28 mouse cellular contexts compared by ENCODE assay signal in genomic region chr12:52211144-52211543, GRCm38 (mm10).
"Had no signal": no experiment of that assay in that cellular context is flagged by ENCODE, and none has a peak within 500 bp of the region (broad histone marks: within the 10 kb centered on the region; RNA-seq: fewer than 3 reads in every experiment).

No protein-coding gene starts in this region.

- DNase-seq: cerebellum, adult 18-20 months; cerebellum, adult 2 months; cerebellum, adult 8-10 months; cerebellum, adult 9-10 months; cerebellum, adult 9-11 months; cerebellum, postnatal 10 days; cerebellum, postnatal 14 days; cerebellum, postnatal 25 days; cerebellum, postnatal 36 days; embryo, embryonic 11 days; forebrain, postnatal 0 days; gastrocnemius, adult 2 months; gastrocnemius, postnatal 10 days; gastrocnemius, postnatal 14 days; gastrocnemius, postnatal 25 days; gastrocnemius, postnatal 36 days; heart, adult 18-20 months had no signal

- H3K27me3 ChIP-seq: embryonic facial prominence, embryonic 12.5 days; embryonic facial prominence, embryonic 13.5 days; embryonic facial prominence, embryonic 15.5 days; forebrain, embryonic 12.5 days; forebrain, embryonic 13.5 days; forebrain, embryonic 15.5 days had no signal

- H3K9me3 ChIP-seq: embryonic facial prominence, embryonic 10.5 days; embryonic facial prominence, embryonic 12.5 days; embryonic facial prominence, embryonic 13.5 days; embryonic facial prominence, embryonic 15.5 days; forebrain, embryonic 10.5 days; forebrain, embryonic 12.5 days; forebrain, embryonic 13.5 days; forebrain, embryonic 15.5 days had no signal

- H3K4me3 ChIP-seq: embryonic facial prominence, embryonic 10.5 days; embryonic facial prominence, embryonic 12.5 days; embryonic facial prominence, embryonic 13.5 days; embryonic facial prominence, embryonic 15.5 days; erythroblast, embryonic 14.5 days; forebrain, embryonic 10.5 days; forebrain, embryonic 12.5 days; forebrain, embryonic 13.5 days; forebrain, embryonic 15.5 days; gastrocnemius, adult 2 months had no signal

- H3K27ac ChIP-seq: embryonic facial prominence, embryonic 10.5 days; embryonic facial prominence, embryonic 12.5 days; embryonic facial prominence, embryonic 13.5 days; embryonic facial prominence, embryonic 15.5 days; forebrain, embryonic 10.5 days; forebrain, embryonic 12.5 days; forebrain, embryonic 13.5 days; forebrain, embryonic 15.5 days; gastrocnemius, adult 2 months had no signal

- H3K4me2 ChIP-seq: embryonic facial prominence, embryonic 12.5 days; embryonic facial prominence, embryonic 13.5 days; embryonic facial prominence, embryonic 15.5 days; forebrain, embryonic 12.5 days; forebrain, embryonic 13.5 days; forebrain, embryonic 15.5 days had no signal

- H3K36me3 ChIP-seq: embryonic facial prominence, embryonic 10.5 days; embryonic facial prominence, embryonic 12.5 days; embryonic facial prominence, embryonic 13.5 days; embryonic facial prominence, embryonic 15.5 days; forebrain, embryonic 12.5 days; forebrain, embryonic 15.5 days had no signal

- H3K9ac ChIP-seq: embryonic facial prominence, embryonic 12.5 days; embryonic facial prominence, embryonic 13.5 days; embryonic facial prominence, embryonic 15.5 days; forebrain, embryonic 12.5 days; forebrain, embryonic 13.5 days; forebrain, embryonic 15.5 days; forebrain, postnatal 0 days had no signal

- H3K4me1 ChIP-seq: embryonic facial prominence, embryonic 10.5 days; embryonic facial prominence, embryonic 12.5 days; embryonic facial prominence, embryonic 13.5 days; embryonic facial prominence, embryonic 15.5 days; forebrain, embryonic 10.5 days; forebrain, embryonic 12.5 days; forebrain, embryonic 13.5 days; forebrain, embryonic 15.5 days had no signal

- ATAC-seq: forebrain, embryonic 13.5 days; forebrain, embryonic 14.5 days; forebrain, embryonic 15.5 days; forebrain, embryonic 16.5 days; forebrain, postnatal 0 days had no signal
